Mouse (Mus musculus): ENCODE results near the gene Spon1.

DNA sequence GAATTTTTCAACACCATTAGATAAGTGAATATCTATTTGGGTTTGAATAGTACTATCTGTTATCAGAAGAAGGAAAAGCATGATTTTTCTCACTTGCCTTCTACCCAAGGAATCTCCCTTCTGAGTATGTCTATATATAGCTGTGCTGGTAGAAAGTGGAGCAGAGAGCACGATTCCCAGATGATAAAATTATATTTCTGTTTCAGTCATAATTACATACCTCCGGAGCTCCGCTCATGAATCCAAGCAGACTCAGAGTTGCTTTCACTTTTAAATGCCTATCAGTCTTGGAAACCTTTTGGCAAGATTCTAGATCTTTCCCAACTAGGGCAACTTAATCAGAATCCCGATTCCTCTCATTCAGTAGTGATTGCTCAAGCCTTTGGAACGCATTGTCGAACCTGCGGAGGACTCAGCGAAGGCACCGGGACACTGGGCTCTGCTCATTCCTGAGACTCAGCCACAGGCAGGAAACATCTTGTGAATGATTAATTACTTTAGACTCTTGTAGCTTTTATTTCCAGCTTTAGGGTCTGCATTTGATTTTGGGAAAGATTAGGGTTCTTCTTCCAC is 27.9 kb upstream of the Spon1 start:
- TF ChIP-seq CTCF (conservative IDR thresholded peaks at IDR 0.05; ENCODE audit: low read length) (no peak), POU5F1 (IDR thresholded peaks at IDR 0.05; ENCODE audit: borderline replicate concordance, low read length) (no peak)

Data from E14TG2a.4 (cell line).